Mouse (Mus musculus): ENCODE results near the gene Pdcd1lg2.
"Not testable (repeated sequence)": the region's sequence is repeated elsewhere in the genome, so short reads cannot be mapped to it uniquely, and the experiment has no call there.

Gene Pdcd1lg2

GRCm38 (mm10) chr19:29383368-29383767, 27.4 kb upstream of the Pdcd1lg2 start:
- no peak for DNase-seq (ENCODE audit: low spot score)

DNA sequence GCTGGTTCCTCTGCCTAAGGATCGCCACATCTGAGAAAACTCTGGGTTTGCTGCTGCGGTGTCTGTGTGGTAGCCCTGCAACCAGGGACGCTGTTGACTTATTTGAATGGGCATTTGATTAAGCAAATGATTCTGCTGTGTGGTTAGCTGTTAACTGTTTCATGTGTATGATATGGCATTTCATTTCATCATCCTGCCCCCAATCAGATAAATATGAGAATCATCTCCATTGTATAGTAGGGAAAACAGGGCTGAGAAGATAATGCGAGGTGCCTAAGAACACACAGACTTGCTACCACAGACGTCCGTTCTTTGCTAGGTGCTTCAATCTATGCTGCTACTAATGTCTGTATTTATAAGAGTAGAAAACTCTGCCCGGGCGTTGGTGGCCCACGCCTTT, 26.3 kb upstream of the Pdcd1lg2 start:
- DNase-seq (ENCODE audit: low spot score), result no peak

DNA sequence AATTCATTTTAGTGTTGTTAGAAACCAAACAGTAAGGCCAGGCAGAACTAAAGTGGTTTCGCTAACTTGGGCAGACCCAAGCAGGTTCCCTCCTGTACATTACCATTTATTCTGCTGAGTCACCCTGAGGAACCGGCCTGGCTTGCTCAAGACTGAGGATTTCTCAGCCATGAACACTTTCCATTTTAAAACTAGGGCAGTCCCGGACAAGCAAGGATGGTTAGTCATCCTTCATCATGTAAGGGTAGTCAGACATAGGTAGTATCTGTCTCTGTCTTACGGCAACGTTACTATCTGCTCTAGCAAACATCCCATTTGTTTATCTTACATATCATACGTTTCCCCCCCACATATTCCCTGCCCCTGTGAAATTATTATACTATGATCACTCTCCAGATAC, 25.7 kb upstream of the Pdcd1lg2 start:
- DNase-seq (ENCODE audit: low spot score), result no peak

- no peak for DNase-seq (ENCODE audit: low spot score)
Observed at GRCm38 (mm10) chr19:29385822-29386221, 24.9 kb upstream of the Pdcd1lg2 start.

GRCm38 (mm10) chr19:29388818-29389217, 21.9 kb upstream of the Pdcd1lg2 start:
- DNase-seq (ENCODE audit: low spot score), result no peak

DNA sequence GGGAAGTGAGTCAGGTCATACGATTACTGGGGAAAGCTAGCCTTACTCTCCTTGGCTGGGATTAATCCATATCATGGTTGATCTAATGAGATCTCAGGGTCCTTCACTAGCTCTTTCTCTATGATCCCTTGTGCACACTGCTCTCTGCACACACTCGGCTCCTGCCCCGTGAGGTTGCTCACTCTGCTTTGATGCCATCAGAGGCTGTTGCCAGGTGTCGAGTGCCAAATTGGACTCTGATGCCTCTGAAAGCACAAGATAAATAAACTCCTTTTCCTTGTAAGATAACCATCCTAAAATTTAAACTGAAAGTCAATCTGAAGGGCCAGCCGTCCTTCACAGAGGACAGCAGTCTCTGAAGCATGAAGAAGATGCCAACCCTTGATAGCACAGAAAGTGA, 20.2 kb upstream of the Pdcd1lg2 start:
- DNase-seq (ENCODE audit: low spot score), result no peak

DNA sequence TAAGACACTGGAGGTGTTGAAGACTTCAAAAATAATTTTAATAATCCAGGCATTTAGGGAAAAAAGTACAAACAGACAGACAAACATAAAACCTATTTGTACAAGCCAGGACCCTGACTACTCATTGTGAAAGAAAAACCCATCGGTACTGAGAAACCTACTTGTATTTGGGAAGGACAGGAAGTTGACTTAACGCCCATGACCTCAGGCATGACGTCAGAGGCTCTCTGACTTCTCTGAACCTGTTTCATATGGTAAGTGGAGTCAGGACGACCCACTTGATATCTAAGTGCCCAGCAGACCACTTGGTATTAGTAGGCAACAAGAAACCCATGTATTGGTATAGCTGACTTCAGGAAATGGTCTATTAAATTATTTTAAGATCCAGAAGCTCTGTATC, 19.4 kb upstream of the Pdcd1lg2 start:
- no peak for DNase-seq (ENCODE audit: low spot score)

- DNase-seq (ENCODE audit: low spot score), result no peak
Observed at GRCm38 (mm10) chr19:29393333-29393732, 17.4 kb upstream of the Pdcd1lg2 start.

DNA sequence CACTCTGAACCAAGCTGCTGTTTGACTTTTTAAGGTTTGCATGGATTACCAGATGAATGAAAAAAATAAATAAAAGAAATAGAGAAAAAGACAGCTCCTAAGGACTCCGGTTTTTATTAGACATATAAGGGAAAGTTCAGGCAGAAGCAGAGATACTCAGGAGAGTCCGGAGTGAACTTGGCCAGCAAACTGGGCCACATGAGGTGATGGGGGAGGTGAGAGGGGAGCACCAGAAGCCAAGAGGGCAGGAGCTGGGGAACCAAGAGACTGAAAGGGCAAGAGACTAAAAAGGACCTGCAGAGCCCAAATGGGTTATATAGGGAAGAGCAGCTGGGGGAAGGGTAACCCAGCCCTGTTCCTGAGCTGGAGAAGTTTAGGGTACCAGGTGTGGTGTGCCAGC, 16.0 kb upstream of the Pdcd1lg2 start:
- DNase-seq (ENCODE audit: low spot score), result peak; percentile 38

DNA sequence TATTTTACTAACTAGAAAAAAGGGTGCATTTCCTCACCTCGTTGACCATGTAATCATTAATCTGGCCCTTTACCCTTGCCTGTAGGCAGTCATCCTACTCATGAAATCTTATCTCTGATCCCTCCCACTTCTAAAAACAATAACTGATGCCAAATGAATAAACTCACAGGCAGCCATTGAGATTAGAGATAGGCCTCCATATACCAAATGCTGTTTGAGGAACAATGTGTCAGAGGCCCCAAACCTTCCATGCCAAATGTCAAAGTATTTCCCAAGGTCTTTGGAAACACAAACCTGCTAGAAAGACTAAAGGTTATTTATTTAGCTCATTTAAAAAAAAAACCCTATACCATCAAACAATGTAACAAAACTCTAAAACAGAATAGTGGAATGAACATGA, 14.4 kb upstream of the Pdcd1lg2 start:
- no peak for DNase-seq (ENCODE audit: low spot score)

DNA sequence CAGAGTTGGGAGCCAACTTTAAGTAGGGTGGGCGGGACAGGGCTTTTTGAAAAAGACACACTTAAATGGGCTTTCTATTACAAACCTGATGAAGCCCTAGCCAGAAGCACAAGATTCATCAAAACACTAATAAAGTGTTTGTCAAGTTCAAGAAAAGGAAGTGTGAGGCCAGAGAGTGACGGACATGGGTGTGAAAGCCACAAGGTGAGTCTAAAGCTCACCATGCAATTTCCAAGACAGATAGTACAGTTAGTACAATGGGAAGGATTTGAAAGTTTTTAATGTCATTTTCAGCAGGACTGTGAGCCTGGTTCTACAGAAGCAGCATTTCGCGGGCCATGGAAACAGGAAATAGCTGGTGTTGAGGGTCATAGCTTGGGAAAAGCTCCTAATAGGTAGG, 10.9 kb upstream of the Pdcd1lg2 start:
- DNase-seq (ENCODE audit: low spot score), result no peak

GRCm38 (mm10) chr19:29400466-29400865, 10.3 kb upstream of the Pdcd1lg2 start:
- DNase-seq (ENCODE audit: low spot score), result no peak

DNA sequence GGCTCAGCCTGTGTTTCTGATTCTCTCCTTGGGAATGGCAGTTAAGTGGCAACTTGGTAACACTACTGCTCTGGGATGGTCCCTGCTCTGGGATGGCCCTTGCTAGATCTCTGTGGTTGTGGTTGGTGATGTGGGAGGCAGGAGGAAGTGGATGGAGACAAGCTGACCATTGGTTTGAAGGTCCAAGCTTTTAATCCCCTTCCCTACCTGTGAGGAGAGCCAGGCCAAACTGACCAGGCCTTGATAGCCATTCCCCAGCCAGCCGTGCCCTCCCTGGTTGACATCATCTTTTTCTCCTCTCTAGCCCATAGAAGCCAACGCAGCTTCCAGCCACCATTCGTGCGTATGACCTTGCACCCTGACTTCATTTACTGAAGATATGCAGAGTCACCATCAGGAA, 8.1 kb upstream of the Pdcd1lg2 start:
- DNase-seq (ENCODE audit: low spot score), result no peak

- no peak for DNase-seq (ENCODE audit: low spot score)
Observed at GRCm38 (mm10) chr19:29403251-29403650, 7.5 kb upstream of the Pdcd1lg2 start.

- DNase-seq (ENCODE audit: low spot score), result no peak
Observed at GRCm38 (mm10) chr19:29405388-29405787, 5.3 kb upstream of the Pdcd1lg2 start.

DNA sequence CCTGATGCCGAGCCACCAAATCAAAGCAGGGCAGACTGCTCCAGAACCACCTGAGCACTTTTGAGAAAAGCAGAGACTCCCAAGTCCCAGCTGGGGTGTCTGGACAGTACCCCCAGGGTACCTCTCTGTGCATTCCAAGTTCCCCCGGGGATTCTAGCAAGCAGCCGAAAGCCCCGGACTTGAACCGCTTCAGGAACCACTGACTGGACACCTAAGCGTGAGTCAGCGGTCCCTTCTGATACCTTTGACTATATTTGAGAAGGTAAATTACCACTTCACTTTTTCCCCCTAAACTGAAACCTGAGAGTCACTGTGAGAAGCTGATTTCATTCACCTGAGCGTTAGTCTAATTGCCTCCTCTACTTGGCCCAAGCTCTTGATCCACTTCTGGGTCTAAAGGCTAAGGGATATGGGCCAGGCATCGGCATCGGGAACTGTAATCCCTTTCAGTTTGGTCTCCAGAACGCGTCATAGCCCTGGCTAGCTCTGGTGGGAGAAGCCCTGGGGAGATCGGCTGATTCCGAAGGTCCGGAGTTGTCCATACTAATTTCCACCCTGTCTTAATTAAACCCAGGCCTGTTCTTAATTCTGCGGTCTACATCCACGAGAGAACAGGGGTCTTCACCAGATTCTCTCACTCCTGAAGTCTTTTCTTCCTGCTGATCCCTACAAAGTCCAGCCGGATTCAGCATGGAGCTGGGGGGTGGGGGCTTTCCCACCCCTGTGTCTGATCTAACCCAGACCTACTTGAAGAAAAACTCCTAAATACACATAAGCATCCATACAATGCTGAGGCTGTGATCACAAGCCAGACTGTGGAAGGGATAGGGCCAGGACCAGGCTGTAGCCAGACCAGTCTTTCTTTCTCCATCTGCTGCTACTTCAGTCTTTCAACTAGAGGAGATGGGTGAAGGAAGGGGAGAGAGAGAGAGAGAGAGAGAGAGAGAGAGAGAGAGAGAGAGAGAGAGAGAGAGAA, 4.4 kb upstream of the Pdcd1lg2 start:
- DNase-seq (ENCODE audit: low spot score), result no peak

- DNase-seq (ENCODE audit: low spot score), result peak; percentile 85
Observed at GRCm38 (mm10) chr19:29412476-29413420, 2.0 kb downstream of the Pdcd1lg2 start.

DNA sequence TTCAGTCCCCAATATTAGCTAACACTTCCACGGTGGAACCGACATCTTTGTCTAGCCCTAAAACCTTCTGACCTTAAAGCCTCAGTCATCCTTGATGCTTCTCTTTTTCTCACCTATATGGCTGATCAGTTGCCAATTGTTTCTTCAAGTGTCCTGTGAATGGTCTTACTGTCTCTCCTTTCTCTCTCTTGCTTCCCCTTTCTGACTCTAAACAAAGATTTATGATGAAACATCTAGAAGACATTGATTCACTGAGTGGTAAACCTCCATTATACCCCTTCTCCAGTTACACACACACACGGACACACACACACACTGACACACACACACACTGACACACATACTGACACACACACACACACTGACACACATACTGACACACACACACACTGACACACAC, 3.8 kb downstream of the Pdcd1lg2 start:
- DNase-seq (ENCODE audit: low spot score), result no peak

DNA sequence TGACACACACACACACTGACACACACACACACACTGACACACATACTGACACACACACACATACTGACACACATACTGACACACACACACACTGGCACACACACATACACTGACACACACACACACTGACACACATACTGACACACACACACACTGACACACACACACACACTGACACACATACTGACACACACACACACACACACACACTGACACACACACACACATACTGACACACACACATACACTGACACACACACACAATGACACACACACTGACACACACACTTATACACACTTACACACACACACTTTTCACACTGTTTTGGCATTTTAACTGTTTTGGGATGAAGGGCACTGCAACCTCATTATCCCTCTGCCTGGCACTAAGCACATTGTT, 4.2 kb downstream of the Pdcd1lg2 start:
- DNase-seq (ENCODE audit: low spot score), result not testable (repeated sequence)

GRCm38 (mm10) chr19:29416393-29416902, 5.7 kb downstream of the Pdcd1lg2 start:
- no peak for DNase-seq (ENCODE audit: low spot score)

DNA sequence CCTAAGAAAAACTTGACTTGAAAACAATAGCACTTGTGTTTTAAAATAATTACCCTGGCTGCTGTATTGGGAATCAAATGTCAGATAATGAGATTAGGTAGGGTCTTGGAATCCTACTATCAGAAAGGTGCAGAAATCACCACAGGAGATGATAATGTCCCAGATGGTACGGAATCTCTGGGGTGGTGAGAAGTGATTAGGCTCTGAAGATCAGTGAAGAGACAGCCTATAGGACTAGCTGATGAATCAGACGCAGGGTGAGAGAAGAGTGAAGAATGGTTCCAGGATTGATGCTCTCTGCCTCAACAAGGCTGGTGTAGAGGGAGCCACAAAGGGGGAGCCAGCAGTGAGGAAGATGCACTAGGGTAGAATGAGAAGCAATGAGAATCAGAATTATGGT, 6.5 kb downstream of the Pdcd1lg2 start:
- DNase-seq (ENCODE audit: low spot score), result no peak

DNA sequence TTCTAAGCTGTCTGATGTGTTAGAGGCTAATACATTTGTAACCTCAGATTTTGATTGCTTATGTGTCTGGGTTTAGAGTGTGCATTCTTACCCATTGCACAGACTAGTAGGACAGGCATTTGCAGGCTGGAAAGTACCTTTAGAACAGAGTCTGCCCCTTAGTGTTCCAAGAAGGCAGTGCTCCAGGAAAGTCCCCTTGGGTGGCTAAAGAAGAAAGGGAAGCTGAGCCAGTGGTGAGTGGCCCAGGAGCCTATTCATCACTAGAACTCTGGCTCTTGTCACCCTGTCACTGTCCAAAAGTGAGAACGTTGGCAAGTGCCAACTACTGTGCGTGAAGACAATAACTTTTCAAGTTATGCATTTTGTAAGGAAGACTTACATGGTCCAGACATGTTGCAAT, 7.2 kb downstream of the Pdcd1lg2 start:
- DNase-seq (ENCODE audit: low spot score), result no peak

Data from adipocyte (in vitro differentiated cells).